Mouse (Mus musculus) stomach, postnatal 0 days (tissue): ENCODE measurements around the gene Ube2k.

Experiments used
- CTCF ChIP-seq: IDR thresholded peaks from 2 replicates; pipeline ENCODE4 v1.5.1; 2016; ENCODE audit warnings: antibody characterized with exemption, low read depth, mild to moderate bottlenecking, moderate library complexity
- EP300 ChIP-seq: optimal IDR thresholded peaks from 2 replicates; pipeline ENCODE3; 2016; ENCODE audit warnings: antibody characterized with exemption

- TF ChIP-seq CTCF: peak; percentile 35
- TF ChIP-seq EP300: no peak
These were observed at the start of gene Ube2k, which contains the start of gene Smim14 for GRCm38 (mm10) chr5:65536751-65537419.
